Mouse (Mus musculus) kidney, postnatal 14 days (tissue): ENCODE results near the gene Kcnj6.

Experiments
- DNase-seq: peaks from one replicate; pipeline ENCODE4 v3.0.0; 2022; ENCODE audit warnings: mixed read lengths

The Kcnj6 gene

GRCm38 (mm10) chr16:94997340-94997849 is at the start of gene Kcnj6:
Gene Kcnj6 (minus strand): TSS chr16:94997701.
- DNase-seq: no peak

GRCm38 (mm10) chr16:95009937-95010336 is 12.4 kb upstream of the Kcnj6 start:
- DNase-seq: no peak

- peak; percentile 2 for DNase-seq
These were observed 7.1 kb upstream of the Kcnj6 start for GRCm38 (mm10) chr16:95004599-95004998.

GRCm38 (mm10) chr16:94999551-94999950 is 2.0 kb upstream of the Kcnj6 start:
- no peak for DNase-seq

GRCm38 (mm10) chr16:94999019-94999418 is 1.5 kb upstream of the Kcnj6 start:
- DNase-seq: no peak

- DNase-seq: no peak
These were observed 665 bp downstream of the Kcnj6 start for GRCm38 (mm10) chr16:94996791-94997281.

GRCm38 (mm10) chr16:94995542-94996131 is 1.9 kb downstream of the Kcnj6 start:
- peak; percentile 44 for DNase-seq

- DNase-seq: no peak
These were observed 2.6 kb downstream of the Kcnj6 start for GRCm38 (mm10) chr16:94994924-94995323.

- DNase-seq: no peak
These were observed 3.4 kb downstream of the Kcnj6 start for GRCm38 (mm10) chr16:94994148-94994547.

GRCm38 (mm10) chr16:94990114-94990513 is 7.4 kb downstream of the Kcnj6 start:
- no peak for DNase-seq

GRCm38 (mm10) chr16:94986731-94987130 is 10.8 kb downstream of the Kcnj6 start:
- no peak for DNase-seq

- no peak for DNase-seq
These were observed 13.2 kb downstream of the Kcnj6 start for GRCm38 (mm10) chr16:94984263-94984662.

GRCm38 (mm10) chr16:94980374-94980773 is 17.1 kb downstream of the Kcnj6 start:
- DNase-seq: no peak

- peak; percentile 26 for DNase-seq
These were observed 18.0 kb downstream of the Kcnj6 start for GRCm38 (mm10) chr16:94979499-94979898.

- peak; percentile 48 for DNase-seq
These were observed 25.2 kb downstream of the Kcnj6 start for GRCm38 (mm10) chr16:94972080-94972855.

GRCm38 (mm10) chr16:94968941-94969340 is 28.6 kb downstream of the Kcnj6 start:
- no peak for DNase-seq

- no peak for DNase-seq
These were observed 29.0 kb downstream of the Kcnj6 start for GRCm38 (mm10) chr16:94968472-94968871.

GRCm38 (mm10) chr16:94957156-94957828 is 40.2 kb downstream of the Kcnj6 start:
- no peak for DNase-seq

GRCm38 (mm10) chr16:94956410-94956809 is 41.1 kb downstream of the Kcnj6 start:
- DNase-seq: no peak

- DNase-seq: no peak
These were observed 44.2 kb downstream of the Kcnj6 start for GRCm38 (mm10) chr16:94953294-94953693.

GRCm38 (mm10) chr16:94949172-94949571 is 48.3 kb downstream of the Kcnj6 start:
- no peak for DNase-seq

- DNase-seq: no peak
These were observed 50.7 kb downstream of the Kcnj6 start for GRCm38 (mm10) chr16:94946848-94947247.

GRCm38 (mm10) chr16:94932702-94933101 is 64.8 kb downstream of the Kcnj6 start:
- DNase-seq: no peak
